Mouse (Mus musculus): ENCODE data around the gene E330017A01Rik. TPM values are rescaled to one million over a fixed set of nuclear protein-coding genes. Genes with fewer than 3 reads are reported as not detected.

The E330017A01Rik gene
- polyA plus RNA-seq, 1 experiment = not detected

DNA sequence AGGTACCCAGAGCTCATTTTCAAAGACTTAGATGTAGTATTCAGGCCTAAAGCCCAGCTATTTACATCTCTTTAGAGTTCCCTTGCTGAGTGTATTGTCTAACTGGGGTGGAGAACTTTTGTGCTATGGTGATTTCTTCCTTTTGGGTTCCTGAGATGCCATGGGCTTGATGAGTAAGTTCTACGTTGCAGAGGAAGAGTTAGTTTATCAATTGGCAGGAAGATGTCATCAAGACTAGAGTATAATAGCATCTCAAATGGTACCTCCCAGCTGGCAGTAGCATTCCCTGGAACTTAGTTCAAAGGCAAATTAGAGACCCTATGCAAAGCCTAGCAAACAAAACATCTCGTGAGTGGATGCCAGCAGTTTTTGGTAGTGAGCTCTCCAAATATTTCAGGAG is 2.7 kb downstream of the E330017A01Rik start:
- no peak overlapping the region for H3K4me3 ChIP-seq (ENCODE audit: insufficient read depth, low read length)
- TF ChIP-seq POLR2A (IDR thresholded peaks at IDR 0.05; ENCODE audit: low read depth, low read length) = no peak
- no peak for TF ChIP-seq CTCF (IDR thresholded peaks at IDR 0.05; ENCODE audit: borderline replicate concordance, insufficient read depth, low read length)
- no peaks in the 10 kb centered on the region; the same call in 1 of the 2 replicates for H3K4me1 ChIP-seq (ENCODE audit: control insufficient read depth, insufficient read depth, low read length)
- no peak overlapping the region for H3K27ac ChIP-seq (ENCODE audit: insufficient read depth, low read length)

GRCm38 (mm10) chr16:58629736-58630135 is 8.8 kb downstream of the E330017A01Rik start:
- no peak overlapping the region for H3K4me3 ChIP-seq (ENCODE audit: insufficient read depth, low read length)
- H3K27ac ChIP-seq (ENCODE audit: insufficient read depth, low read length) = no peak overlapping the region
- TF ChIP-seq POLR2A (IDR thresholded peaks at IDR 0.05; ENCODE audit: low read depth, low read length) (no peak), CTCF (IDR thresholded peaks at IDR 0.05; ENCODE audit: borderline replicate concordance, insufficient read depth, low read length) (no peak)
- H3K4me1 ChIP-seq (ENCODE audit: control insufficient read depth, insufficient read depth, low read length) = no peaks in the 10 kb centered on the region

DNA sequence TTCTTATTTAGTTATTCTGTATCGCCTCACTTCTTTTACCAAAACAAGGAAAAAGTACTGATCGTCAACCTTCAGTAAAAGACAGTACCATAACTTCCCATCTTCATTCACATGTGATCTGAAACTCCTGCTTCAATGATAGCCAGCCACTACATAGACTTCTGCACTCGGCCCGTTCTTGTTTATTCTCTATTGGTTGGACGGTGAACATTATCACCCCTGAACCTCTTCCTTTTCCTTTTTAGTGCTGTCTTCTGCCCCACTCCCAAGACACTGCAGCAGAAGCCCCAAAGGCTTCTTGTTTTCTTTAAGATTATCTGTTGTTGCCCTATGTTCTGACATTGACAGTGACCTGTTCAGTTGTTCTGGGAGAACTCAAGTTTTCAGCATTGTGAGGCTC is 9.6 kb downstream of the E330017A01Rik start:
- TF ChIP-seq POLR2A (IDR thresholded peaks at IDR 0.05; ENCODE audit: low read depth, low read length) (no peak), CTCF (IDR thresholded peaks at IDR 0.05; ENCODE audit: borderline replicate concordance, insufficient read depth, low read length) (no peak)
- Histone ChIP-seq H3K4me1 (ENCODE audit: control insufficient read depth, insufficient read depth, low read length) (no peaks in the 10 kb centered on the region), H3K27ac (ENCODE audit: insufficient read depth, low read length) (no peak overlapping the region), H3K4me3 (ENCODE audit: insufficient read depth, low read length) (no peak overlapping the region)

GRCm38 (mm10) chr16:58628336-58628680 is 10.2 kb downstream of the E330017A01Rik start:
- no peak for TF ChIP-seq POLR2A (IDR thresholded peaks at IDR 0.05; ENCODE audit: low read depth, low read length)
- TF ChIP-seq CTCF (IDR thresholded peaks at IDR 0.05; ENCODE audit: borderline replicate concordance, insufficient read depth, low read length) = no peak
- H3K4me1 ChIP-seq (ENCODE audit: control insufficient read depth, insufficient read depth, low read length) = no peaks in the 10 kb centered on the region
- no peak overlapping the region for H3K27ac ChIP-seq (ENCODE audit: insufficient read depth, low read length)
- H3K4me3 ChIP-seq (ENCODE audit: insufficient read depth, low read length) = no peak overlapping the region

DNA sequence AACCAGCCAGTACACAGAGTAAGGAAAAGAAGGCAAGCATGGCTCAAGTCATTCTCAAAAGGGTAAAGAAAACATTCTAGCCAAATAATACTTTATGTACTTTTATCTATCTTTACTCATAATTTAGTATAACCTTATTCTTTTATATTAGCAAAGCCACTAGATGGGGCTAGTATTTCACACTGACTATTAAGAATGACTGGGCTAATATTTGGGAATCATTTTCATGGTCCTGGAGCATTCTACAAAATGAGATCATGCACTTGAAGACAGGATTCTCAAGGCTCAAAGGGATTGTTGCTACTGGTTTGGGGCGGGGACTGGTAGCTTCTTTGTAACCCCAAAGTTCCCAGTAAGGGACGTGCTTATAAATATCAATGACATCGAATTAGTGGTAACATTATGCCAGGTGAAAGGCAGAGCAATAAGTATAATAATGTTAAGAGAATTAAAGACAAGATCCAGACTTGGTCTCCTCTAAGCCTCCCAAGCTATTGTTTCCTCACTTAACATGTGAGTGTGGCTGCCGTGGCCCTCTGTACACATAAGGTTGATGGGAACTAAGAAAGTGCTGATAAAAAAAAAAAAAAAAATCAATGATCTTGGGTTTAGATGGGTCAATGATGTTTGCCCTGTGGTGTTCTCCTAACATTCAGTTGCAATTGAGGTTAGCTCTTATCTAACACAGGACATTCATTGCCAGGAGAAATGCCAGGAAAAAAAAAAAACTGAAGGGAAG is 10.8 kb downstream of the E330017A01Rik start:
- no peaks in the 10 kb centered on the region for H3K4me1 ChIP-seq (ENCODE audit: control insufficient read depth, insufficient read depth, low read length)
- H3K27ac ChIP-seq (ENCODE audit: insufficient read depth, low read length) = no peak overlapping the region
- H3K4me3 ChIP-seq (ENCODE audit: insufficient read depth, low read length) = no peak overlapping the region
- TF ChIP-seq CTCF (IDR thresholded peaks at IDR 0.05; ENCODE audit: borderline replicate concordance, insufficient read depth, low read length) (no peak), POLR2A (IDR thresholded peaks at IDR 0.05; ENCODE audit: low read depth, low read length) (no peak)

DNA sequence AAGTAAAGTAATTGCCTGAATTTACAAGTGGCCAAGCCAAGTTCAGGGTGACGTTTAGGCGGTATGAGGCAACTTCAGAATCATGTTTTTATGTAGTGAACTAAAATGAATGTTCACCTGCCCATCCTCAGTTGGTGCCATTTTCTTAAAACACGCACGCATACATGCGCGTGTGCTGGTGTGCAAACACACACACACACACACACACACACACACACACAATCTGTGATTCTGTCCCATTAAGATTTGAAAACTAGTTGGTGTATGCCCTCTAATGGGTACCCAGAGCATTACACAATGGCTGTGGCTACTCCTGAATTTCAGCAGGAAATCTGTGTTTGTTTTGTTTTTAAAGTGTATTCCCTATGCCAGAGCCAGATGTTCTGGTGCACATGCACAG is 14.6 kb downstream of the E330017A01Rik start:
- Histone ChIP-seq H3K4me1 (ENCODE audit: control insufficient read depth, insufficient read depth, low read length) (no peaks in the 10 kb centered on the region), H3K4me3 (ENCODE audit: insufficient read depth, low read length) (no peak overlapping the region), H3K27ac (ENCODE audit: insufficient read depth, low read length) (no peak overlapping the region)
- TF ChIP-seq POLR2A (IDR thresholded peaks at IDR 0.05; ENCODE audit: low read depth, low read length) (no peak), CTCF (IDR thresholded peaks at IDR 0.05; ENCODE audit: borderline replicate concordance, insufficient read depth, low read length) (0 out of 2 replicates have a peak, but pooled peaks have one; percentile 16)

DNA sequence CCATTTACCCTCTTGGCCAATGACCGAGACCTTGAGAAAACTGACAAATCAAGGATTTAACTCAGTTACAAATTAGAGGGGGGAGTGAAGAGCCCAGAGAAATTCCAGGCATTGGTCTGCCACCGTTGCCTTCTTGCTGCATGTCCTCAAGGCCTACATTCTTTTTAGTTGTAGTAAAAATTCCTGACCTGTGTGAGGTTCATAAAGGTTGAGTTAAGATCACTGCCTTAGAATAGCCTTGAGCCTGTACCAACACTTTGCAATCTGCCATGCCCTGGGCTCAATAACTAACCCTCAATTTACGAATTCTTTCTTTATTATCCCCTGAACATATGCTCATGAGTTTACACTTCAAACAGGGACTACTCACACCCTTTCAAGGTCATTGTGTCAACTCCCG is 15.4 kb downstream of the E330017A01Rik start:
- TF ChIP-seq POLR2A (IDR thresholded peaks at IDR 0.05; ENCODE audit: low read depth, low read length) = no peak
- no peak for TF ChIP-seq CTCF (IDR thresholded peaks at IDR 0.05; ENCODE audit: borderline replicate concordance, insufficient read depth, low read length)

DNA sequence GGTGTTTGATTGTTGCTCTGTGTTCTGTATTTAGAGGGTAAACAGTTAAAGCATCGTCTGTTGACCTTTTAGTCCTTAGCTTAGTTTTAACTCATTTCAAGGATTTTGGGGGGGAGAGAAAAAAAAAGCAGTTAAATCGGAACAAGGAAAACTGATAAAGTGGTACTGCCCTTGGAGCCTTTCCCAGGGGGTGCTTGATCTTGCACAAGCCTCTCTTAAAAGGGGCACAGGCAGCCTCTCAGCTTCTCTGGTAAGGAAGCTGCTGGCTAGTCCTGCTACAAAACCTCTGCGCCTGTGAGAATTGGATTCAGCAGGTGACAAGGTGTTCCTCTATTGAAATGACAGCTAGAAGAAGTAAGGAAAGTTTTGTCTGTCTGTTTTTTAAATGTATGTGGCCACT is 16.2 kb downstream of the E330017A01Rik start:
- no peak for TF ChIP-seq POLR2A (IDR thresholded peaks at IDR 0.05; ENCODE audit: low read depth, low read length)
- no peak for TF ChIP-seq CTCF (IDR thresholded peaks at IDR 0.05; ENCODE audit: borderline replicate concordance, insufficient read depth, low read length)
- no peaks in the 10 kb centered on the region for H3K4me1 ChIP-seq (ENCODE audit: control insufficient read depth, insufficient read depth, low read length)
- no peak overlapping the region for H3K4me3 ChIP-seq (ENCODE audit: insufficient read depth, low read length)
- no peak overlapping the region for H3K27ac ChIP-seq (ENCODE audit: insufficient read depth, low read length)

More for the DNA sequence above, 15.4 kb downstream of the E330017A01Rik start:
- no peak overlapping the region for H3K4me3 ChIP-seq (ENCODE audit: insufficient read depth, low read length)
- no peaks in the 10 kb centered on the region for H3K4me1 ChIP-seq (ENCODE audit: control insufficient read depth, insufficient read depth, low read length)
- no peak overlapping the region for H3K27ac ChIP-seq (ENCODE audit: insufficient read depth, low read length)

DNA sequence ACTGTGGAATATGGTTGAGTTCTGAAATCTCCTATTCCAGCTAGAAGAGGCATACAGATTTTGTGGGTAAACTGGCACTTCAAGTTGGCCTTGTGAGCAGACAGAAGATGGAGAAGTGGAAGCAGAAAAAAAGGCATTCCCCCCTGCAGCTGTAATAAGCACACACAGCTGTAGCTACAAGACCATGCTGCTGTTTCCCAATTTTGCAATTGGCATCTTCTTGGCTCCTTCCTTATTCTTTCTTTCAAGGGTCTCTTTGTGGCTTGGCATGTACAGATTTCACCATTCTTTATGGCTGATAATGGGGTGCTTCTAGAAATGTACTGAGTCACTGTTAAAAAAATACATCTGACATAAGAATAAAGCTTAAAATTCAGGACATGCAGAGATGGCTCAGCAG is 21.2 kb downstream of the E330017A01Rik start:
- Histone ChIP-seq H3K4me3 (ENCODE audit: insufficient read depth, low read length) (no peak overlapping the region), H3K27ac (ENCODE audit: insufficient read depth, low read length) (no peak overlapping the region), H3K4me1 (ENCODE audit: control insufficient read depth, insufficient read depth, low read length) (no peaks in the 10 kb centered on the region)
- TF ChIP-seq CTCF (IDR thresholded peaks at IDR 0.05; ENCODE audit: borderline replicate concordance, insufficient read depth, low read length) (no peak), POLR2A (IDR thresholded peaks at IDR 0.05; ENCODE audit: low read depth, low read length) (no peak)

DNA sequence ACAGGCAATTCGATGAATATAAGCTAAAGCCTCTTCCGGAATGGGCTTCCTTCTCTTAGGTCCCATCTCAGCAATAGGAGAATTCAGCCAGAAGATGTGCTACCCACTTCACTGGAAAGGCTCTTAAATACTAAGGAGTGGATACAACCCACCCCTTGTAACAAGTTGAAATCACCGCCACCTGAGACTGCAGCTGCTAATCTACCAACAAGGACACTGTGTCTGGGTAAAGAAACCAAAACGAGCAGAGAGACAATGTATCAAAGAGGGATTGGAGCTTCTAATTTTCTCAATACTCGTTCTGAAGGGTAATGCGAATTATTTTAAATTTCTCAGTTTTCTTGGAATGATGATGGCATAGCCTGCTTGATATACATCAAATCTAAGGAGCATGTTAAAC is 21.7 kb downstream of the E330017A01Rik start, which contains the start of gene Gm813:
TSS of gene Gm813 (minus strand) at position 101 of the 400 bp plus-strand sequence.
- Histone ChIP-seq H3K4me3 (ENCODE audit: insufficient read depth, low read length) (no peak within 1 kb of the TSS), H3K4me1 (ENCODE audit: control insufficient read depth, insufficient read depth, low read length) (no peaks in the 10 kb centered on the region), H3K27ac (ENCODE audit: insufficient read depth, low read length) (no peak within 1 kb of the TSS)
- no peak for TF ChIP-seq CTCF (IDR thresholded peaks at IDR 0.05; ENCODE audit: borderline replicate concordance, insufficient read depth, low read length)
- no peak for TF ChIP-seq POLR2A (IDR thresholded peaks at IDR 0.05; ENCODE audit: low read depth, low read length)
